Mouse (Mus musculus): ENCODE measurements around the gene Arl5c.

GRCm38 (mm10) chr11:97974141-97974540, 21.8 kb downstream of the Arl5c start:
- TF ChIP-seq POLR2AphosphoS2 (IDR thresholded peaks at IDR 0.05; ENCODE audit: insufficient read length, low read depth) (no peak), MAX (IDR thresholded peaks at IDR 0.05; ENCODE audit: low read depth) (no peak), POLR2A (IDR thresholded peaks at IDR 0.05; ENCODE audit: insufficient read length, low read depth) (no peak), MYOG (IDR thresholded peaks at IDR 0.05; ENCODE audit: control insufficient read depth in 1 of 3, insufficient read depth in 1 of 3, insufficient read length in 2 of 3, low read depth in 2 of 3) (no peak), TCF12 (IDR thresholded peaks at IDR 0.05; ENCODE audit: insufficient read depth, poor library complexity, severe bottlenecking) (no peak), SRF (IDR thresholded peaks at IDR 0.05; ENCODE audit: control insufficient read depth, insufficient read length, low read depth) (no peak), CEBPB (IDR thresholded peaks at IDR 0.05; ENCODE audit: insufficient read depth, poor library complexity, severe bottlenecking) (no peak), E2F4 (IDR thresholded peaks at IDR 0.05; ENCODE audit: insufficient read depth) (no peak), USF1 (IDR thresholded peaks at IDR 0.05; ENCODE audit: low read depth) (no peak), TCF3 (IDR thresholded peaks at IDR 0.05; ENCODE audit: insufficient read length, low read depth) (no peak), REST (IDR thresholded peaks at IDR 0.05; ENCODE audit: insufficient read depth, insufficient read length) (no peak), MYOD1 (IDR thresholded peaks at IDR 0.05; ENCODE audit: control insufficient read depth in 1 of 3, insufficient read length in 2 of 3, low read depth in 2 of 3) (no peak)

Data from myocyte (in vitro differentiated cells).